Mouse (Mus musculus) adrenal gland (tissue): ENCODE results near the gene Eif3k.

Source experiments
- intact Hi-C: fragments of 180-260 bp; cut with DNase I; formaldehyde crosslinking; loops from one replicate; pipeline ENCODE4 v1.15.1; 2025

Gene Eif3k

GRCm38 (mm10) chr7:28990766-28991273 is 9.2 kb upstream of the Eif3k start:
- intact Hi-C loops: loop anchor here (5.0 kb wide), 1 partner anchor 46 kb away; no protein-coding TSS in a partner anchor

GRCm38 (mm10) chr7:28985207-28985606 is 3.5 kb upstream of the Eif3k start:
- intact Hi-C loops: no loop called here

- intact Hi-C loops: no loop called here
Measured at GRCm38 (mm10) chr7:28984452-28984851, 2.8 kb upstream of the Eif3k start.

GRCm38 (mm10) chr7:28983849-28984248 is 2.2 kb upstream of the Eif3k start:
- intact Hi-C loops: no loop called here

GRCm38 (mm10) chr7:28983141-28983564 is 1.5 kb upstream of the Eif3k start:
- intact Hi-C loops: no loop called here

GRCm38 (mm10) chr7:28982274-28983013 is 780 bp upstream of the Eif3k start:
- intact Hi-C loops: no loop called here

GRCm38 (mm10) chr7:28977556-28977955 is 4.1 kb downstream of the Eif3k start:
- intact Hi-C loops: no loop called here

GRCm38 (mm10) chr7:28973025-28973424 is 8.6 kb downstream of the Eif3k start:
- intact Hi-C loops: loop anchor here (5.0 kb wide), 2 partner anchors 64 to 186 kb away; partner anchors contain the start of gene Rinl

- intact Hi-C loops: loop anchor here (5.0 kb wide), 2 partner anchors 65 to 185 kb away; partner anchors contain the start of gene Rinl
Measured at GRCm38 (mm10) chr7:28972542-28972985, 9.1 kb downstream of the Eif3k start.

- intact Hi-C loops: loop anchor here (5.0 kb wide), 2 partner anchors 65 to 185 kb away; partner anchors contain the start of gene Rinl
Measured at GRCm38 (mm10) chr7:28971770-28972269, 9.8 kb downstream of the Eif3k start.

GRCm38 (mm10) chr7:28971029-28971428 is 10.6 kb downstream of the Eif3k start:
- intact Hi-C loops: loop anchor here (5.0 kb wide), 2 partner anchors 66 to 184 kb away; partner anchors contain the start of gene Rinl

- intact Hi-C loops: loop anchor here (5.0 kb wide), 3 partner anchors 67 to 793 kb away; partner anchors contain the start of genes Dyrk1b and Rinl
Measured at GRCm38 (mm10) chr7:28969672-28970394, 11.8 kb downstream of the Eif3k start.

GRCm38 (mm10) chr7:28969271-28969670 is 12.4 kb downstream of the Eif3k start:
- intact Hi-C loops: loop anchor here (5.0 kb wide), 1 partner anchor 792 kb away; the partner anchor contains the start of gene Dyrk1b

GRCm38 (mm10) chr7:28968120-28968519 is 13.5 kb downstream of the Eif3k start:
- intact Hi-C loops: loop anchor here (5.0 kb wide), 1 partner anchor 791 kb away; the partner anchor contains the start of gene Dyrk1b

GRCm38 (mm10) chr7:28966751-28967505 is 14.7 kb downstream of the Eif3k start:
- intact Hi-C loops: loop anchor here (5.0 kb wide), 1 partner anchor 790 kb away; the partner anchor contains the start of gene Dyrk1b

GRCm38 (mm10) chr7:28966181-28966580 is 15.5 kb downstream of the Eif3k start:
- intact Hi-C loops: loop anchor here (5.0 kb wide), 1 partner anchor 789 kb away; the partner anchor contains the start of gene Dyrk1b

GRCm38 (mm10) chr7:28965346-28965840 is 16.3 kb downstream of the Eif3k start:
- intact Hi-C loops: loop anchor here (5.0 kb wide), 1 partner anchor 788 kb away; the partner anchor contains the start of gene Dyrk1b

GRCm38 (mm10) chr7:28963399-28963923 is 18.2 kb downstream of the Eif3k start:
- intact Hi-C loops: no loop called here

GRCm38 (mm10) chr7:28961927-28962670 is 19.6 kb downstream of the Eif3k start, which contains the start of gene Actn4:
TSS of gene Actn4 (minus strand) at chr7:28962340.
- intact Hi-C loops: no loop called here
